ENCODE assay signal across 8 mouse cellular contexts in genomic region chr6:71271057-71271388, GRCm38 (mm10). TPM values are rescaled to one million over a fixed set of nuclear protein-coding genes. Genes with fewer than 3 reads are reported as not detected.
DNase-seq lines count a peak whose midpoint lies in the region; ATAC-seq and TF ChIP-seq lines count a peak whose summit lies in the region.

No protein-coding gene starts in this region.

- peaks cover 32% of the 10 kb centered on the region for H3K4me1 ChIP-seq in erythroblast, embryonic 14.5 days (ENCODE audit: control insufficient read depth)
- peaks cover 6% of the 10 kb centered on the region; the same call in 1 of the 2 replicates for H3K4me1 ChIP-seq in spleen, adult 2 months (ENCODE audit: control insufficient read depth, insufficient read depth, insufficient read length)
- H3K4me1 ChIP-seq in limb, embryonic 14.5 days (ENCODE audit: control insufficient read depth, insufficient read depth, low read length), result peaks cover 5% of the 10 kb centered on the region; the same call in 1 of the 2 replicates
- peaks cover 10% of the 10 kb centered on the region; the same call in 1 of the 2 replicates for H3K4me1 ChIP-seq in stomach, embryonic 16.5 days (ENCODE audit: control insufficient read depth, insufficient read depth, low read length)

- TF ChIP-seq POLR2A in spleen, adult 2 months (IDR thresholded peaks at IDR 0.05; ENCODE audit: low read depth, low read length), result peak; percentile 24; the same call in 1 of the 2 replicates
- TF ChIP-seq POLR2A in limb, embryonic 14.5 days (IDR thresholded peaks at IDR 0.05; ENCODE audit: borderline replicate concordance, extremely low read depth, insufficient read depth, insufficient read length), result no peak

- no peak for DNase-seq in spleen, adult 2 months (ENCODE audit: low read depth in 1 of 2, low spot score in 2 of 2)
- no peak for DNase-seq in spleen, adult 12 weeks (ENCODE audit: low spot score)
- no peak for DNase-seq in limb, embryonic 14.5 days (ENCODE audit: low spot score)
- DNase-seq in left cerebral cortex, adult 9 months (ENCODE audit: low spot score in 2 of 2), result no peak
- DNase-seq in testis, postnatal 10 days (ENCODE audit: low spot score), result no peak

- peak overlapping the region; percentile 95; the same call in 1 of the 2 replicates for H3K9ac ChIP-seq in limb, embryonic 14.5 days (ENCODE audit: low read depth, low read length, severe bottlenecking)
- peak overlapping the region; percentile 33 for H3K9ac ChIP-seq in stomach, embryonic 16.5 days (ENCODE audit: low read length)

- no peak for ATAC-seq in erythroblast, adult 5-6 weeks (replicated peaks; ENCODE audit: low FRiP score, poor library complexity, severe bottlenecking)
- ATAC-seq in limb, embryonic 14.5 days (ENCODE audit: low FRiP score, low read depth), result no peak; the same call in 1 of the 2 replicates
- ATAC-seq in stomach, embryonic 16.5 days (ENCODE audit: insufficient read depth, low FRiP score), result 0 out of 2 replicates have a peak, but pooled peaks have one; percentile 25

- H3K4me2 ChIP-seq in limb, embryonic 14.5 days (replicated peaks; ENCODE audit: low read depth, low read length, severe bottlenecking), result peak overlapping the region; percentile 54
- H3K4me2 ChIP-seq in stomach, embryonic 16.5 days (ENCODE audit: low read depth, low read length), result peak overlapping the region; percentile 77

- H3K9me3 ChIP-seq in erythroblast, embryonic 14.5 days (ENCODE audit: control insufficient read depth, low read length), result no peaks in the 10 kb centered on the region
- H3K9me3 ChIP-seq in limb, embryonic 14.5 days (ENCODE audit: control insufficient read depth, low read length), result no peaks in the 10 kb centered on the region
- H3K9me3 ChIP-seq in stomach, embryonic 16.5 days (replicated peaks; ENCODE audit: control insufficient read depth, low read length), result no peaks in the 10 kb centered on the region

- no peaks in the 10 kb centered on the region for H3K27me3 ChIP-seq in erythroblast, embryonic 14.5 days (ENCODE audit: control insufficient read depth)
- H3K27me3 ChIP-seq in spleen, adult 2 months (ENCODE audit: control insufficient read depth, insufficient read depth, low read length), result no peaks in the 10 kb centered on the region
- H3K27me3 ChIP-seq in limb, embryonic 14.5 days (ENCODE audit: control insufficient read depth, insufficient read depth, low read length), result no peaks in the 10 kb centered on the region
- H3K27me3 ChIP-seq in stomach, embryonic 16.5 days (ENCODE audit: control insufficient read depth, insufficient read depth, low read length), result no peaks in the 10 kb centered on the region

- peak overlapping the region; percentile 99 for H3K4me3 ChIP-seq in erythroblast, embryonic 14.5 days (replicated peaks)
- peak overlapping the region; percentile 45 for H3K4me3 ChIP-seq in spleen, adult 2 months (ENCODE audit: extremely low read depth, insufficient read depth, insufficient read length)
- H3K4me3 ChIP-seq in limb, embryonic 14.5 days (replicated peaks; ENCODE audit: low read length), result peak overlapping the region; percentile 84
- H3K4me3 ChIP-seq in stomach, embryonic 16.5 days (replicated peaks; ENCODE audit: low read length), result peak overlapping the region; percentile 56

- H3K27ac ChIP-seq in spleen, adult 2 months (ENCODE audit: insufficient read depth, low read length), result peak overlapping the region; percentile 28
- H3K27ac ChIP-seq in limb, embryonic 14.5 days (replicated peaks; ENCODE audit: low read depth, low read length), result peak overlapping the region; percentile 94
- H3K27ac ChIP-seq in stomach, embryonic 16.5 days (ENCODE audit: low read length), result peak overlapping the region; percentile 83

- 3% methylated on average over 8 of the region's 8 CpGs for WGBS in spleen, adult 2 months
- WGBS in limb, embryonic 14.5 days, result 2% methylated on average over 8 of the region's 8 CpGs
- 2% methylated on average over 8 of the region's 8 CpGs for WGBS in stomach, embryonic 16.5 days

- no peaks in the 10 kb centered on the region for H3K36me3 ChIP-seq in erythroblast, embryonic 14.5 days (ENCODE audit: control insufficient read depth)
- no peaks in the 10 kb centered on the region for H3K36me3 ChIP-seq in spleen, adult 2 months (ENCODE audit: control insufficient read depth, insufficient read depth, low read length)
- no peaks in the 10 kb centered on the region for H3K36me3 ChIP-seq in limb, embryonic 14.5 days (ENCODE audit: control insufficient read depth, insufficient read depth, low read length)
- H3K36me3 ChIP-seq in stomach, embryonic 16.5 days (ENCODE audit: control insufficient read depth, insufficient read depth, low read length), result no peaks in the 10 kb centered on the region

- no peak for TF ChIP-seq CTCF in spleen, adult 2 months (IDR thresholded peaks at IDR 0.05; ENCODE audit: extremely low read depth, insufficient read depth, insufficient read length, insufficient replicate concordance)

RNA-seq across cellular contexts. Expression of gene Krcc1, which starts 0.5 kb away (rescaled TPM):
- polyA plus RNA-seq in erythroblast, embryonic 14.5 days (2012), result 2.8 and 3.3 TPM in 2 replicates
- total RNA-seq in erythroblast, adult 5-6 weeks (2015; ENCODE audit: low replicate concordance), result 20.4 and 25.5 TPM in 2 replicates
- 39.8 and 43.4 TPM in 2 replicates for total RNA-seq in erythroblast, adult 5-6 weeks (2017; ENCODE audit: low replicate concordance)
- polyA plus RNA-seq in spleen, adult 2 months (2012; rRNA removed), result 4.2 and 4.3 TPM in 2 replicates
- polyA plus RNA-seq in limb, embryonic 14.5 days (2012; rRNA removed), result 15.2 and 23.5 TPM in 2 replicates
- polyA plus RNA-seq in limb, embryonic 14.5 days (2014; fragmentation: Nextera tagmentation; extraction: Ambion mirVana), result 45.9 and 47.0 TPM in 2 replicates
- polyA plus RNA-seq in stomach, embryonic 16.5 days (2015; fragmentation: Nextera tagmentation; extraction: Ambion mirVana), result 57.0 and 57.5 TPM in 2 replicates

RNA-seq across cellular contexts. Expression of gene Smyd1, which starts 51.0 kb away (rescaled TPM):
- polyA plus RNA-seq in erythroblast, embryonic 14.5 days (2012), result not detected in 2 replicates
- not detected in 2 replicates for total RNA-seq in erythroblast, adult 5-6 weeks (2015; ENCODE audit: low replicate concordance)
- total RNA-seq in erythroblast, adult 5-6 weeks (2017; ENCODE audit: low replicate concordance), result 0.26 TPM in 1 of 2 replicates, not detected in the other
- polyA plus RNA-seq in spleen, adult 2 months (2012; rRNA removed), result 0.48 and 0.66 TPM in 2 replicates
- polyA plus RNA-seq in limb, embryonic 14.5 days (2012; rRNA removed), result 26.1 and 26.3 TPM in 2 replicates
- polyA plus RNA-seq in limb, embryonic 14.5 days (2014; fragmentation: Nextera tagmentation; extraction: Ambion mirVana), result 14.9 and 19.1 TPM in 2 replicates
- polyA plus RNA-seq in stomach, embryonic 16.5 days (2015; fragmentation: Nextera tagmentation; extraction: Ambion mirVana), result 1.2 and 5.3 TPM in 2 replicates

RNA-seq across cellular contexts. Expression of gene Cd8b1, which starts 51.6 kb away (rescaled TPM):
- not detected in 2 replicates for polyA plus RNA-seq in erythroblast, embryonic 14.5 days (2012)
- total RNA-seq in erythroblast, adult 5-6 weeks (2015; ENCODE audit: low replicate concordance), result not detected in 2 replicates
- total RNA-seq in erythroblast, adult 5-6 weeks (2017; ENCODE audit: low replicate concordance), result not detected in 2 replicates
- polyA plus RNA-seq in spleen, adult 2 months (2012; rRNA removed), result 25.6 and 30.2 TPM in 2 replicates
- polyA plus RNA-seq in limb, embryonic 14.5 days (2012; rRNA removed), result not detected in 2 replicates
- polyA plus RNA-seq in limb, embryonic 14.5 days (2014; fragmentation: Nextera tagmentation; extraction: Ambion mirVana), result not detected in 2 replicates
- polyA plus RNA-seq in stomach, embryonic 16.5 days (2015; fragmentation: Nextera tagmentation; extraction: Ambion mirVana), result not detected in 2 replicates

Comparison
In these comparisons a context has a peak if more than half of its experiments do, and no peak if none do; other contexts are left out.
1. H3K4me3 ChIP-seq: peak in every context shown above with its lines; median percentile 99 in erythroblast, embryonic 14.5 days; 84 in limb, embryonic 14.5 days; 56 in stomach, embryonic 16.5 days; 45 in spleen, adult 2 months.
2. H3K27ac ChIP-seq: peak in every context shown above with its lines; median percentile 94 in limb, embryonic 14.5 days; 83 in stomach, embryonic 16.5 days; 28 in spleen, adult 2 months.
3. RNA of gene Cd8b1, which starts 51.6 kb away (polyA plus RNA-seq): 25.6 to 30.2 TPM in spleen, adult 2 months; not detected in stomach, embryonic 16.5 days, not detected in limb, embryonic 14.5 days and not detected in erythroblast, embryonic 14.5 days; every median in the first group is over 10 times any median in the second.